8 mouse cellular contexts compared by ENCODE assay signal in the genomic region with DNA sequence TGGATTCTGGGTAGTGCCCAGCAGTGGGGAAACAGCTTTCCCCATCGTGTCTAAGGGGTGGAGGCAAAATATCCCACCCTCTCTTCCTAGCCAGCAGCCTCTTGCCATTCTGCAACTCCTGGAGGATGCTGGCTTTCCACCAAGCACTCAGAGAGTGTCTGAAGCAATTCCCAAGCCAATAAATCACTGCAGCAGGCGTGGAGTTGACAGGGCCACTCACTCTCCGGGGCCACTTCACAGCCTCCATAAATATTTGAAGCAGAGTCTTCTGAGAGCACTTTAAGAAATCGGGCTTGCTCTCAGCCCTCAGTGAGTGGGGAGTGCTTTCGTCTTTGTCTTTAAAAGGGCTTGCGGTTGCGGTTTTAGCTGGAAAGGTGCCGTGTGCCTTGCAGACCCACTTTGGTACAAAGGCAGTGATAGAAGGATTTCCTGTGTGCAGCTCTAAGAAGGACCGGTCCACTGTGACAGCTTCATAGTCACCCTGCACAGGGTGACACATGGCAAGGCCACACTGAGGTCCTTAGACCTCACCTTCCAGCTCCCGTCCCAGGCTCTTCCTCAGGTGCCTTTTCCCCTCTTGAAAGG. TPM values are rescaled to one million over a fixed set of nuclear protein-coding genes. Genes with fewer than 3 reads are reported as not detected.
DNase-seq lines count a peak whose midpoint lies in the region; ATAC-seq lines count a peak whose summit lies in the region.
"Had no signal": no experiment of that assay in that cellular context is flagged by ENCODE, and none has a peak within 500 bp of the region (broad histone marks: within the 10 kb centered on the region; RNA-seq: fewer than 3 reads in every experiment).

No protein-coding gene starts in this region.

- H3K27ac ChIP-seq in lung, embryonic 15.5 days, result no peak overlapping the region

- 13% methylated on average over 10 of the region's 10 CpGs for WGBS in lung, embryonic 15.5 days

- H3K4me3 ChIP-seq in lung, embryonic 15.5 days, result no peak overlapping the region

- ATAC-seq in lung, embryonic 15.5 days (ENCODE audit: borderline replicate concordance, extremely low read depth, low FRiP score, low TSS enrichment), result peak; percentile 36; the same call in 1 of the 2 replicates
- ATAC-seq: Patski had no signal

- peaks cover 35% of the 10 kb centered on the region for H3K27me3 ChIP-seq in lung, embryonic 15.5 days
- H3K27me3 ChIP-seq: Patski had no signal

- H3K9me3 ChIP-seq in lung, embryonic 15.5 days, result no peaks in the 10 kb centered on the region

- H3K4me2 ChIP-seq in lung, embryonic 15.5 days, result no peak overlapping the region

- DNase-seq in retina, postnatal 1 day, result peak; percentile 35
- no peak for DNase-seq in retina, embryonic 14.5 days (ENCODE audit: low spot score)
- peak; percentile 40 for DNase-seq in forelimb bud, embryonic 11.5 days (ENCODE audit: low read depth, low spot score)
- DNase-seq in thymus, postnatal 36 days, result peak; percentile 4 to 14
- no peak for DNase-seq in left cerebral cortex, adult 18-20 months (ENCODE audit: low spot score in 2 of 2)
- no peak for DNase-seq in left cerebral cortex, adult 9 months (ENCODE audit: low spot score in 2 of 2)

- H3K4me1 ChIP-seq in lung, embryonic 15.5 days, result peaks cover 27% of the 10 kb centered on the region

- no peak overlapping the region for H3K9ac ChIP-seq in lung, embryonic 15.5 days

- no peaks in the 10 kb centered on the region for H3K36me3 ChIP-seq in lung, embryonic 15.5 days

RNA-seq across cellular contexts. Expression of gene Crmp1, which starts 45.0 kb away (rescaled TPM):
- polyA plus RNA-seq in lung, embryonic 15.5 days (2015; fragmentation: Nextera tagmentation; extraction: Ambion mirVana), result 10.6 and 12.5 TPM in 2 replicates
- 100 to 1,000 TPM; 164 to 181 TPM for total RNA-seq in left cerebral cortex, adult 18-20 months (2021)

Comparison
In these comparisons a context has a peak if more than half of its experiments do, and no peak if none do; other contexts are left out.
1. DNase-seq: peak in retina, postnatal 1 day (single experiment), forelimb bud, embryonic 11.5 days (single experiment) and thymus, postnatal 36 days (2 of 2); none in retina, embryonic 14.5 days (single experiment), left cerebral cortex, adult 18-20 months (0 of 2) and left cerebral cortex, adult 9 months (0 of 2).